Mouse (Mus musculus) G1E (cell line): ENCODE measurements at regions not wholly inside any gene's neighbourhood (a gene's known extent, or its start where the extent isn't known, plus 50 kb on each side); places are given as distances from the start of the nearest gene placed in this dataset.

Experiments used
- ATAC-seq: 2 replicates; pipeline ENCODE4 v1.8.0; 2016; ENCODE audit warnings: mild to moderate bottlenecking; ENCODE audit not compliant: insufficient number of reproducible peaks, poor library complexity, low FRiP score, severe bottlenecking; ENCODE audit errors: extremely low read depth
- DNase-seq: peaks from one replicate; pipeline ENCODE4 v3.0.0; 2012; ENCODE audit warnings: low spot score
- H3K27me3 ChIP-seq: 2 replicates; pipeline ENCODE4 v1.6.1; 2012; ENCODE audit warnings: mild to moderate bottlenecking, low read length, inconsistent platforms; ENCODE audit not compliant: insufficient read depth
- H3K36me3 ChIP-seq: replicated peaks from 2 replicates; pipeline ENCODE3; 2012; ENCODE audit warnings: mild to moderate bottlenecking, inconsistent platforms
- H3K4me1 ChIP-seq: 2 replicates; pipeline ENCODE4 v1.6.1; 2012; ENCODE audit warnings: low read depth, low read length, inconsistent platforms, mixed read lengths; ENCODE audit not compliant: insufficient read depth
- H3K4me3 ChIP-seq: 2 replicates; pipeline ENCODE4 v1.5.1; 2012; ENCODE audit warnings: low read depth, mild to moderate bottlenecking, inconsistent platforms, low read length, moderate library complexity, mixed read lengths
- H3K9me3 ChIP-seq: replicated peaks from 2 replicates; pipeline ENCODE4 v1.6.1; 2012; ENCODE audit warnings: inconsistent platforms
- CTCF ChIP-seq: IDR thresholded peaks from 2 replicates; pipeline ENCODE4 v1.5.1; 2012; ENCODE audit warnings: low read depth, low read length, inconsistent platforms, mixed read lengths
- GATA1 ChIP-seq: IDR thresholded peaks from 2 replicates; pipeline ENCODE4 v1.6.1; 2012; ENCODE audit warnings: borderline replicate concordance, low read length, inconsistent platforms, mixed read lengths
- GATA2 ChIP-seq: IDR thresholded peaks from 2 replicates; pipeline ENCODE4 v1.6.1; 2012; ENCODE audit warnings: low read depth, low read length, inconsistent platforms, borderline replicate concordance
- POLR2AphosphoS5 ChIP-seq: IDR thresholded peaks from 2 replicates; pipeline ENCODE4 v1.6.1; 2012; ENCODE audit warnings: low read depth, low read length, inconsistent platforms; ENCODE audit not compliant: insufficient replicate concordance
- TAL1 ChIP-seq: conservative IDR thresholded peaks from 2 replicates; pipeline ENCODE4 v1.6.1; 2012; ENCODE audit warnings: low read depth, low read length, inconsistent platforms, mixed read lengths

DNA sequence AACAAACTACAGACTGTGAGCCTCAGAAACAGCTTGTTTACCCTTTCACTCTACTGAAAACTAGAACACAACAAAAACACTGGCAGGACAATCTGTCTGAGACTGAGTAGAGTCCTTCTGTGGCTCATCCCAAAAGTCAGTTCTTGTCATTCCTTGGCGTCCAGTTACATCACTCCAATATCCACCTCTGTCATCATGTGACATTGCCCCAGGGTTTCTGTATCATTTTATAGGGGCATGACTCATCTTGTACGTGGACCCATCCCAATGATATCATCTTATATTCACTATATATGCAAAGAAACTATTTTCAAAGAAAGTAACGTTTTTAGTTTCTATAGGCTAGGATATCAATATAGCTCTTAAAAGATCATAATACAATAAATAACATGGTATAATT is 152.3 kb downstream of the Dkk2 start:
- Histone ChIP-seq H3K4me1 (no peaks in the 10 kb centered on the region), H3K36me3 (no peaks in the 10 kb centered on the region), H3K4me3 (no peak overlapping the region), H3K27me3 (no peaks in the 10 kb centered on the region), H3K9me3 (no peaks in the 10 kb centered on the region; the same call in 1 of the 2 replicates)
- ATAC-seq, result no peak
- TF ChIP-seq GATA1 (no peak), GATA2 (no peak), POLR2AphosphoS5 (no peak), TAL1 (no peak), CTCF (no peak)
- DNase-seq, result no peak

DNA sequence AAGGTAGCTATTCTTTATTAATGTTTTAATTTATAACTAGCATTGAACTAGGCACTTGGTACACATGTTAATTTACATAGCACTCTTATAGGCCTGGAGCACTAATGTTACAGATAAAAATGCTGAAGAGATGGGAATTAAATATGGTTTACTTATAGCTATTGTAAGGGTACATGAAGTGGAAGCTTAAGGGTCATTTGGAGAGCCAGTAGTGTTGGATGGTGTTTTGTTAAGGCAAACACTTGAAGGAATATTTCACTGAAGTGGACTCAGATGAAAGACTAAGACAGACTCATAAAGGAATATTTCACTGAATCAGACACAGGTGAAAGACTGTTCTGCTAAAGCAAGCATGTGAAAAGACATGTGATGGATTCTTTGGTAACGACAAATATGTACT is 172.7 kb downstream of the Dkk2 start:
- no peak overlapping the region for H3K4me3 ChIP-seq
- no peak for DNase-seq
- H3K27me3 ChIP-seq, result no peaks in the 10 kb centered on the region
- no peak for ATAC-seq
- H3K9me3 ChIP-seq, result peaks cover 9% of the 10 kb centered on the region
- no peak for TF ChIP-seq GATA1
- TF ChIP-seq GATA2, result no peak
- no peak for TF ChIP-seq CTCF
- H3K36me3 ChIP-seq, result no peaks in the 10 kb centered on the region
- H3K4me1 ChIP-seq, result no peaks in the 10 kb centered on the region

DNA sequence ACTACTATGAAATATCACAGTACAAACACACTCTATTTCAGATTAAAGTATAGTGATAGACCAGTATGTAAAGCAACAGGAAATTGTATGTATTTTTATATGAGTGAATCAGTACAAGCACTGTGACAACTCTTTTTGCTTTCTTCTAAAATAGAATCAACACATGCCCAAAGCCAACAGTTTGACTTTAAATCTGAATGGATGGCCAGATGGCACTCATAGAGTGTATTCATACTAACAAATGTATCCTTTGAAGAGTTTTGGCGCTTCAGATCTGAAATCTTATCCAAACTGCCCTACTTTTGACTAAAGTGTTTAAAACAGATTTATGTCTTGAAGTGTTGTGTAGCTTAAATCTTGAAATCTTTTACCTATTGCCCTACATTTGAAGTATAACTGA is 184.5 kb downstream of the Dkk2 start:
- H3K4me3 ChIP-seq, result no peak overlapping the region
- DNase-seq, result no peak
- no peaks in the 10 kb centered on the region for H3K27me3 ChIP-seq
- TF ChIP-seq POLR2AphosphoS5 (no peak), GATA2 (no peak), TAL1 (no peak), CTCF (no peak), GATA1 (no peak)
- peaks cover 14% of the 10 kb centered on the region for H3K9me3 ChIP-seq
- no peak for ATAC-seq
- no peaks in the 10 kb centered on the region for H3K36me3 ChIP-seq
- H3K4me1 ChIP-seq, result no peaks in the 10 kb centered on the region

GRCm38 (mm10) chr3:132274786-132275185 is 189.7 kb downstream of the Dkk2 start:
- H3K36me3 ChIP-seq, result no peaks in the 10 kb centered on the region
- no peak for TF ChIP-seq POLR2AphosphoS5
- TF ChIP-seq GATA2, result no peak
- TF ChIP-seq TAL1, result no peak
- TF ChIP-seq GATA1, result no peak
- TF ChIP-seq CTCF, result no peak
- no peaks in the 10 kb centered on the region for H3K27me3 ChIP-seq
- no peaks in the 10 kb centered on the region for H3K4me1 ChIP-seq
- ATAC-seq, result no peak
- no peak overlapping the region for H3K4me3 ChIP-seq
- peaks cover 12% of the 10 kb centered on the region for H3K9me3 ChIP-seq
- no peak for DNase-seq

DNA sequence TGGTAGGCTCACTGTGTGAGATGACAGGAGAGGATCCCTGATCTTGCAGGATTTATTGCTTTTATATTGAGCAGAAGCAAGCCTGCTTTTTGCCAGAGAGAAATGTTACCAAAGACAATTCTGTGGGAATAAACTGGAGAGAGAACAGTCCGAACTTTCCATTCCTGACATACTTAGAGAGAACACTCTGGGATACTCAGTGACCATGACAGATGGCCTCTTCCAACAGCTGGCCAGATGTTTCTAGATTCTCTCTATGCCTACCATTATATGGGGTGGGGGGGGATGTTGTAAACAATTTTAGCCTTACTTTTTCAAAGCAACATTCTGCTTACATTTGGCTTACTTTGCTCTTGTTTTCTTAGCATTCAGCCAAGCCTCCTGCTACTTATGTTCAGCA is 192.7 kb downstream of the Dkk2 start:
- H3K36me3 ChIP-seq, result no peaks in the 10 kb centered on the region
- no peaks in the 10 kb centered on the region for H3K4me1 ChIP-seq
- H3K27me3 ChIP-seq, result no peaks in the 10 kb centered on the region
- DNase-seq (no peak), ATAC-seq (no peak)
- H3K9me3 ChIP-seq, result peaks cover 11% of the 10 kb centered on the region
- TF ChIP-seq GATA2 (no peak), TAL1 (no peak), GATA1 (no peak), CTCF (no peak), POLR2AphosphoS5 (no peak)
- H3K4me3 ChIP-seq, result no peak overlapping the region

DNA sequence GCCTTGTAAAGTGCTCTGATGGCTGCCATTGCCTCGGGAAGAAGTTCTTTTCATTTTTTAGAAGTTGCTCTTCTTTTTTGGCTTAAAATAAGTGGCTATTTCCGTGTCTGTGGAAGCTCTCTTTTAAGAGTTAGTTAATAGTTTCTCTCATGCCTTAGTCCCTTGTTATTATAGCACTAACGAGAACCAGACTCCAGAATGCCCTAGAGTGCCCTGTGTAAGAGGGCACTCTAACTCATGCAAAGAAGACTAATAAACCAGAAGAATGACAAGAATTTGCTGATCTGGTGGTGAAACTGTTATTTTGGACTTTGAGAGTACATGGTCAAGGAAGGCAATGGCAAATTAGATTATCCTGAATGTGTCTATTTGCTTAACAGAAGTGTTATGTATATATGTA is 202.6 kb downstream of the Dkk2 start:
- H3K4me3 ChIP-seq, result no peak overlapping the region
- H3K36me3 ChIP-seq, result no peaks in the 10 kb centered on the region
- DNase-seq, result no peak
- H3K4me1 ChIP-seq, result no peaks in the 10 kb centered on the region
- peaks cover 6% of the 10 kb centered on the region for H3K9me3 ChIP-seq
- no peak for ATAC-seq
- TF ChIP-seq TAL1 (no peak), GATA1 (no peak), GATA2 (no peak), POLR2AphosphoS5 (no peak), CTCF (no peak)
- H3K27me3 ChIP-seq, result no peaks in the 10 kb centered on the region

DNA sequence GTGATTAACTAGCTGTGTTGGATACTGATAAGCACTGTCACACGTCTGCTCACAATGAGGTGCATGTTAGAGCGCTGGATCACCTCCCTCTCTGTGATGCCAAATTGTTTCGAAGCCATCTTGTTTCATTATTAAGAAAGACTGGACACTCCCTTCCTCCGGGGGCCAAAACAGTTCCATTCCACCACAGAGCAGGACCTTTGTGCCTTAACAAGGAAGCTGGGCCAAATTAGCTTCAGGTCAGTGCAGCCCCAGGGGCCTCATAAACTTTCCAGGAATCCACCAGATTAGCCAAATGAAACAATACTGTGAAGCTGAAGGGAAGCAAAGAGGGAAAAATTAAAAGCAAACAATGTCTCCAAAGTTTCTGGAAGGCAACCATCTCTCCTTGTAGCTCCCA is 241.9 kb downstream of the Dkk2 start:
- Histone ChIP-seq H3K4me1 (no peaks in the 10 kb centered on the region), H3K36me3 (no peaks in the 10 kb centered on the region), H3K9me3 (peaks cover 16% of the 10 kb centered on the region), H3K27me3 (no peaks in the 10 kb centered on the region), H3K4me3 (no peak overlapping the region)
- ATAC-seq (no peak), DNase-seq (no peak)
- TF ChIP-seq POLR2AphosphoS5, result no peak
- TF ChIP-seq CTCF, result no peak
- TF ChIP-seq GATA1, result no peak
- no peak for TF ChIP-seq TAL1
- TF ChIP-seq GATA2, result no peak
